Mouse (Mus musculus): ENCODE measurements at regions not wholly inside any gene's neighbourhood (a gene's known extent, or its start where the extent isn't known, plus 50 kb on each side); places are given as distances from the start of the nearest gene placed in this dataset.

DNA sequence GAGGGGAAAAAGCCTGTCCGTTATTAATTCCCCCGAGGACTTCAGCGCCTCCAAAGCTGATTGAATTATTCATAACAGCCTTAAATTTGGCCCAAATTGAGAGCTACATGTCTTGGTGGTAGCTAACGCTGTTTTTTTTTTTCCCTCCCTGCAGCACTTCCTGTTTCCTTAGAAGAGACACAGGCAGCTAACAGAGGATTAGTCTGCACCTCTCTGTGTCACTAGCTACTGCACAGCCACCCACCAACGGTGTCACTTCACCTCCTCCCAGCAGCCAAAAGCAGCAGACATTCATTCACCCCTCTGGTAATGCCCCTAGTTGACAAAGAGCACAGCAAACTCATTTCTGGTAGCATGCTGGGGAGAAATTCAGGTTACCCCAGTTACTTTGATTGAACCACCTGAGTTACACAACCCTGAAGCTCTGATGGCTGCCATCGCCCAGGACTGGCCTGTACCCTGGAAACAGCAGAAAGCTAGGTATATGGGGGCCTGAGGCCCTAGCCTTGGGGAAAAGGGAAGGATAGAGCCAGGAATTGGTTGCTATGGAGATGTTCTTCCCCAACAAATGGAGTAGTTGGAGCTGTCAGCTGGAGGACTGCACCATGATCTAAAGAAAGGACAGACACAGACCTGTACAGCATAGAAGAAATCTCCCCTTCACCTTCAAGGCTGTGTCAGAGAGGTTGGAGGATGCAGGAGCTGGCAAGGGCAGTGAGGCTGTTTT, 121.7 kb upstream of the B3gat1 start:
- TF ChIP-seq CTCF (IDR thresholded peaks at IDR 0.05; ENCODE audit: borderline replicate concordance, insufficient read depth, low read depth, low read length), result no peak
- no peak for TF ChIP-seq POLR2A (IDR thresholded peaks at IDR 0.05; ENCODE audit: borderline replicate concordance, insufficient read depth, low read length)
